Mouse (Mus musculus): ENCODE measurements at regions not wholly inside any gene's neighbourhood (a gene's known extent, or its start where the extent isn't known, plus 50 kb on each side); places are given as distances from the start of the nearest gene placed in this dataset.

- H3K27ac ChIP-seq, result no peak overlapping the region
- DNase-seq (ENCODE audit: low spot score in 2 of 2), result no peak
- H3K4me3 ChIP-seq, result no peak overlapping the region
- no peak for TF ChIP-seq CTCF (conservative IDR thresholded peaks at IDR 0.05)
Observed at GRCm38 (mm10) chr4:80631441-80631840, 202.5 kb upstream of the Tyrp1 start.

- TF ChIP-seq CTCF (conservative IDR thresholded peaks at IDR 0.05), result no peak
- no peak for DNase-seq (ENCODE audit: low spot score in 2 of 2)
- H3K27ac ChIP-seq, result no peak overlapping the region
- H3K4me3 ChIP-seq, result no peak overlapping the region
Observed at GRCm38 (mm10) chr4:80638381-80638780, 195.5 kb upstream of the Tyrp1 start.

All from layer of hippocampus, adult 2 months (tissue).